Mouse (Mus musculus) CD4-positive, CD25-positive, alpha-beta regulatory T cell, adult 2 months (primary cell): ENCODE results near the gene Naaladl1.

Source experiments
- DNase-seq: peaks from one replicate; pipeline ENCODE4 v3.0.0-alpha.2; 2012; ENCODE audit warnings: low read depth, low spot score

Gene Naaladl1

DNA sequence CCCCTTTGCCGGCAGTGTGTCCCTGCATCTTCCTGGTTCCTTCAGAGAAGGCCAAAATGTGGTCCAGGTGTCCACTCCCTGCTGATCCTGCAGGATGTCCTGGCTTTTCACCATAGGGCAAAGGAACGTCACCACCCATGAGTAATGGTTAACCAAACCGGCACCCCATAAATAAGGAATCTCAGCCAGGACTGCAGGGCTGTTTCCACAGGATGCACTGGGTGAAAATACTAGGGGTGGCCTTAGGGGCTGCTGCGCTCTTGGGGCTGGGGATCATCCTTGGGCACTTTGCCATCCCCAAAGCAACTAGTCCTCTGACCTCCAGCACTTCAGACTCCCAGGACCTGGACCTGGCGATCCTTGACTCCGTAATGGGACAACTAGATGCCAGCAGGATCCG is at the start of gene Naaladl1:
Gene Naaladl1 (plus strand): TSS at position 197 of the 400 bp plus-strand sequence.
- no peak for DNase-seq

- no peak for DNase-seq
Observed at GRCm38 (mm10) chr19:6056696-6057095, 48.9 kb upstream of the Naaladl1 start.

- DNase-seq, result peak; percentile 100
Observed at GRCm38 (mm10) chr19:6057313-6058096, 48.1 kb upstream of the Naaladl1 start, which contains the start of the genes Mrpl49 and Fau. Gene Mrpl49 (minus strand): TSS chr19:6057785. Gene Fau (plus strand): TSS chr19:6057844.

GRCm38 (mm10) chr19:6058513-6058912 is 47.1 kb upstream of the Naaladl1 start:
- no peak for DNase-seq

- DNase-seq, result no peak
Observed at GRCm38 (mm10) chr19:6058966-6059365, 46.6 kb upstream of the Naaladl1 start.

GRCm38 (mm10) chr19:6061021-6061533 is 44.5 kb upstream of the Naaladl1 start, which contains the start of gene Znhit2:
Gene Znhit2 (plus strand): TSS chr19:6061192.
- DNase-seq, result peak; percentile 96

DNA sequence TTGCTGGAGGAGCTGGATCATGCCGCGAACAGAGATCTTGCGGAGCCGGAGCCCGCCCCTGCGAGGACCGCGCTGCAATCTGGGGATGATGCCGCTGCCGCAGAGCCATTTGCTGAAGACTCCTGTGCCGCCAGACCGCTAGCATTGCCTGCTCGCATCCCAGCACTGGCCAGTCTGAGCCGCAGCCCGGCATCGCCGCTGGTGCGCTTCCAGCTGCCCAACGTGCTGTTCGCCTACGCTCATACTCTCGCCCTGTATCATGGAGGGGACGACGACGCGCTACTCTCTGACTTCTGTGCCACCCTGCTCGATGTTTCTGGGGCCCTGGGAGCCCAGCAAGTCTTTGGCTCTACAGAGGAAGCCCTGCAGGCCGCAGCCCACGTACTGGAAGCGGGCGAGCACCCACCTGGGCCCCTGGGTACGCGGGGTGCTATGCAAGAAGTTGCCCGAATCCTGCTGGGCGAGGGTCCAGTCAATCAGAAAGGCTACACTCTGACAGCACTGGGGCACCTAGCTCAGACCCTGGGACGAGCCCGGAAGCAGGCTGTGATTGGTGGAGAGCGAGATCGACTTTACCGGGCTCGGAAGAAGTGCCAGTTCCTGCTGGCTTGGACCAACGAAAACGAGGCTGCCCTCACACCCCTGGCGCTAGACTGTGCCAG is 43.8 kb upstream of the Naaladl1 start:
- DNase-seq, result peak; percentile 75

DNA sequence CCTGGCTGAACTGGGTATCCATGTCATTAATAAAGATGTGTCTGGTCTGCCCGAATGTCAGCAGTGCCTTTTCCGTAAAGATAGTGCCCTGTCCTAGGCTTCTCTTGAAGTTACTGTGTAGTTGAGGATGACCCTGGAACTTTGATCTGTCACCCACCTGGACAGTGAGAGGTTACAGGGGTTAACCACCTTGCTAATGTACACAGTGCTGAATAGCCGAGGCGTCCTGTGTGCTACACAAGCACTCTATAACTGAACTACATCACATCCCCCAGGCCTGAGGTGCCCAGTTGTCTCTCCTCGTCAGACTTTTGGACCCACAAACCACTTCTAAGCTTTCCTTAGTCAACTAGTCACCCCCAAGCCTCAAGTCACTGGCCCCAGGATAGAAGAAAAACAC is 43.2 kb upstream of the Naaladl1 start:
- no peak for DNase-seq

DNA sequence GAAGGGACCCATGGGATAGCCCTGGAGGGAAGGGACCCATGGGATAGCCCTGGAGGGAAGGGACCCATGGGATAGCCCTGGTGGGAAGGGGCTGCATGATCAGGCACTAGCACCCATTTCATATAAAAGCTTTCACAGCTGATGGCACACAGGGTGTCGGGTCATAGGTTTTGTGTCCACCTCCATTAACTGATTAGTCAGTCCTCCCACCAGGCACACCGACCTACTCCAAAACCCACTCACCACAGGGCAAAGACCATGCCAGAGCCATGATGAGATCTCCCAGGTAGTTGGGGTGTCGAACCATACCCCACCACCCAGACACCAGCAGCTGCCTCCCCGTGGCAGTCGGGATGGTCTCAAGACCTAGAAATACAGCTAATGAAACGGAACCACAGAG is 42.5 kb upstream of the Naaladl1 start:
- no peak for DNase-seq

GRCm38 (mm10) chr19:6066571-6066970 is 39.0 kb upstream of the Naaladl1 start:
- DNase-seq, result no peak

GRCm38 (mm10) chr19:6067011-6067723 is 38.4 kb upstream of the Naaladl1 start:
- DNase-seq, result peak; percentile 93

GRCm38 (mm10) chr19:6067724-6068415 is 37.7 kb upstream of the Naaladl1 start, which contains the start of gene Tm7sf2:
Gene Tm7sf2 (minus strand): TSS chr19:6068373.
- DNase-seq, result peak; percentile 91

DNA sequence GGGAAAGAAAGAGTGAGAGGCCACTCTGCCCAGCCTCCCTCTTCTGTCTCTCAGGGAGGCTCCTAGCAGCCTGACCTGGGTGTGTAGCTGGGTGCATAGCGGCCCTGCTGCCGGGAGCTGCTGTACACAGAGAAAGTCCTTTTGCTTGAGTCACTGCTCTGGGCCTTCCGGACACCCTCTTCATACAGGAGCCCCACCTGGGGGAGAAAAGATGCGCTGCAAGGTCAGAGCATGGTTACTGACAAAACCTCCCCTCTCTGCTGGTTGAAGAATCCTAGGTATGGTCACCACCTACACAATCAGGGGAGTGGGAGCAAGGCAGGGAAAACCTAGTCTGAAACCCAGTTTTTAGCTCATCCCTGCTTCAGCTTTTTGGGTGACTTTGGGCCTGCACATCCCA is 36.6 kb upstream of the Naaladl1 start:
- DNase-seq, result no peak

DNA sequence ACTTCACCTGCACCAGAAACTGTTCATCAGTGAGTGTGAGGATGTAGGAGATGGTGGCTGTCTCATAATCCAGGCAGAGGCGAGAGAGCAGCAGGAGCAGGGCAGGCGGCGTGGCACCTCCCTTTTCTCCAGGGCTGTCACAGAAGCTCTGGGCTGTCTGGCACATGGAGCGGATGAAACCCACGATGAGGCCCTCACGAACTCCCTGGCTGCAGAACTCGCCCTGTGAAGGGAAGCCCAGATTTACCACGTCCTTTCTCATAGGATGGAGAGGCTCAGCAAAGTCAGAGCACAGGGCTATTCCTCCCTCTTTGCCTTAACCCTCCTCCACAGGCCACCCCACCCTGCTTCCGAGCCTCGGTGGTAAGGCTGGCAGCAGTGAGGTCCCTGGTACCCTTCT is 35.7 kb upstream of the Naaladl1 start:
- no peak for DNase-seq

GRCm38 (mm10) chr19:6070571-6071250 is 34.9 kb upstream of the Naaladl1 start:
- DNase-seq, result peak; percentile 61

DNA sequence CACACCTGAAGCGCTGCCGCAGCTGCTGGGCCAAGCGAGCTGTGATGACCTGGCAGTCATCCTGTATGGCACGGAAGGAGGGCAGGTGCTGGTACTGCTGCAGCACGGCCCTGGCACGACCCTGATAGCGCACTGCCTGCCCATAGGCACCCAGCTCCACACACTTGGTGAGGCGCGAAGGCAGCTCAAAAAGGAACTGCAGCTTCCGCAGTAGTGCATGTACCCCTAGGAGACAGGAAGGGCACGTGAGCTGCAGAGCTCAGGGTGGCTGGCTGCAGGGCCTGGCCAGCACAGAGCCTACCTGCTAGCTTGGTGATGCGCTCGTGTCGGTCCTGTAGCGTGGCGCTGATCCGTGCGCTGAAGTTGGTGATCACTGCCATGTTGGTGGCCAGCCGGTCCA is 34.3 kb upstream of the Naaladl1 start:
- peak; percentile 33 for DNase-seq

- DNase-seq, result no peak
Observed at GRCm38 (mm10) chr19:6073889-6074288, 31.7 kb upstream of the Naaladl1 start.

- DNase-seq, result peak; percentile 94
Observed at GRCm38 (mm10) chr19:6076564-6077393, 28.8 kb upstream of the Naaladl1 start, which contains the start of gene Vps51. Gene Vps51 (minus strand): TSS chr19:6077231.

GRCm38 (mm10) chr19:6079983-6080480 is 25.6 kb upstream of the Naaladl1 start, which contains the start of gene Tmem262:
Gene Tmem262 (plus strand): TSS chr19:6080033.
- no peak for DNase-seq
